Mouse (Mus musculus) neural tube, embryonic 11.5 days (tissue): Measurements from ENCODE around the gene Olfm1. TPM values are rescaled to one million over a fixed set of nuclear protein-coding genes. Genes with fewer than 3 reads are reported as not detected.

ENCODE experiments used
- ATAC-seq: fragments of 200-750 bp; cut with Nextera tagmentation; 2 replicates; pipeline ENCODE4 v1.8.0; 2017; ENCODE audit warnings: moderate number of reproducible peaks, mild to moderate bottlenecking, moderate TSS enrichment, moderate library complexity; ENCODE audit not compliant: insufficient read depth, low FRiP score, low TSS enrichment
- DNase-seq: peaks from one replicate; pipeline ENCODE4 v3.0.0-alpha.2; 2015; ENCODE audit warnings: low spot score
- H3K27ac ChIP-seq: fragments of 300-500 bp; sonication (generic); 2 replicates; pipeline ENCODE4 v1.5.1; 2014; ENCODE audit warnings: low read depth, mild to moderate bottlenecking, low read length
- H3K27me3 ChIP-seq: fragments of 300-500 bp; sonication (generic); 2 replicates; pipeline ENCODE4 v1.6.1; 2014; ENCODE audit warnings: mild to moderate bottlenecking, low read length, mixed read lengths; ENCODE audit not compliant: control insufficient read depth, insufficient read depth
- H3K36me3 ChIP-seq: fragments of 300-500 bp; sonication (generic); 2 replicates; pipeline ENCODE4 v1.6.1; 2014; ENCODE audit warnings: mild to moderate bottlenecking, low read length, moderate library complexity, mixed read lengths; ENCODE audit not compliant: control insufficient read depth, insufficient read depth
- H3K4me1 ChIP-seq: fragments of 300-500 bp; sonication (generic); 2 replicates; pipeline ENCODE4 v1.6.1; 2014; ENCODE audit warnings: low read length, mixed read lengths; ENCODE audit not compliant: control insufficient read depth, insufficient read depth
- H3K4me2 ChIP-seq: fragments of 300-500 bp; sonication (generic); 2 replicates; pipeline ENCODE4 v1.6.1; 2014; ENCODE audit warnings: low read depth, mild to moderate bottlenecking, moderate library complexity
- H3K4me3 ChIP-seq: fragments of 300-500 bp; sonication (generic); 2 replicates; pipeline ENCODE4 v1.5.1; 2014; ENCODE audit warnings: low read depth, low read length
- H3K9ac ChIP-seq: fragments of 300-500 bp; sonication (generic); 2 replicates; pipeline ENCODE4 v1.6.1; 2014; ENCODE audit warnings: mild to moderate bottlenecking, low read length
- H3K9me3 ChIP-seq: fragments of 300-500 bp; sonication (generic); 2 replicates; pipeline ENCODE4 v1.6.1; 2016; ENCODE audit warnings: low read length; ENCODE audit not compliant: control insufficient read depth
- WGBS: fragments of 180-500 bp; shearing (Covaris S2); extraction: QIAGEN DNeasy Blood & Tissue Kit; methylation state at CpG from one replicate; pipeline ENCODE4 v1.1.7; 2014; 5-methylcytosine and 5-hydroxymethylcytosine counted together
- polyA plus RNA-seq: library from polyadenylated mRNA; unstranded; fragments of >200 nt; fragmentation: Nextera tagmentation; extraction: Ambion mirVana; gene quantifications from 2 replicates; pipeline ENCODE4 v1.2.1, GENCODE M21; 2014

Olfm1 gene
- polyA plus RNA-seq, 1 experiment from 2014 or later: 118 TPM

GRCm38 (mm10) chr2:28235129-28235528, 42.3 kb downstream of the Olfm1 start:
- Histone ChIP-seq H3K36me3 (no peaks in the 10 kb centered on the region), H3K9me3 (no peaks in the 10 kb centered on the region), H3K4me2 (no peak overlapping the region), H3K27me3 (no peaks in the 10 kb centered on the region), H3K27ac (no peak overlapping the region), H3K9ac (no peak overlapping the region), H3K4me1 (no peaks in the 10 kb centered on the region), H3K4me3 (no peak overlapping the region)
- 75% methylated on average over 4 of the region's 4 CpGs for WGBS
- no peak for DNase-seq
- no peak for ATAC-seq

GRCm38 (mm10) chr2:28236447-28236846, 43.7 kb downstream of the Olfm1 start:
- Histone ChIP-seq H3K4me1 (no peaks in the 10 kb centered on the region), H3K9ac (no peak overlapping the region), H3K27ac (no peak overlapping the region), H3K4me2 (no peak overlapping the region), H3K9me3 (no peaks in the 10 kb centered on the region), H3K36me3 (no peaks in the 10 kb centered on the region), H3K4me3 (no peak overlapping the region), H3K27me3 (no peaks in the 10 kb centered on the region)
- ATAC-seq: no peak
- WGBS: 79% methylated on average over 6 of the region's 6 CpGs
- no peak for DNase-seq

GRCm38 (mm10) chr2:28239616-28240015, 46.8 kb downstream of the Olfm1 start:
- Histone ChIP-seq H3K4me2 (no peak overlapping the region), H3K9me3 (no peaks in the 10 kb centered on the region), H3K9ac (no peak overlapping the region), H3K36me3 (no peaks in the 10 kb centered on the region), H3K4me3 (no peak overlapping the region), H3K27ac (no peak overlapping the region), H3K27me3 (no peaks in the 10 kb centered on the region), H3K4me1 (0 out of 2 replicates have a peak, but pooled peaks cover 5% of the 10 kb centered on the region)
- no peak for DNase-seq
- no peak for ATAC-seq
- WGBS: 82% methylated on average over 8 of the region's 8 CpGs

- no peak for ATAC-seq
- Histone ChIP-seq H3K4me1 (0 out of 2 replicates have a peak, but pooled peaks cover 5% of the 10 kb centered on the region), H3K36me3 (no peaks in the 10 kb centered on the region), H3K9me3 (no peaks in the 10 kb centered on the region), H3K4me2 (no peak overlapping the region), H3K4me3 (no peak overlapping the region), H3K9ac (no peak overlapping the region), H3K27ac (no peak overlapping the region), H3K27me3 (no peaks in the 10 kb centered on the region)
- 76% methylated on average over 3 of the region's 3 CpGs for WGBS
- DNase-seq: no peak
Observed at GRCm38 (mm10) chr2:28240920-28241319, 48.1 kb downstream of the Olfm1 start.

GRCm38 (mm10) chr2:28241520-28242221, 48.9 kb downstream of the Olfm1 start:
- DNase-seq (peak; percentile 23), ATAC-seq (no peak)
- Histone ChIP-seq H3K36me3 (no peaks in the 10 kb centered on the region), H3K27ac (0 out of 2 replicates have a peak overlapping the region, but pooled peaks have one; percentile 58), H3K9ac (no peak overlapping the region; the same call in 1 of the 2 replicates), H3K27me3 (no peaks in the 10 kb centered on the region), H3K4me1 (0 out of 2 replicates have a peak, but pooled peaks cover 5% of the 10 kb centered on the region), H3K4me3 (no peak overlapping the region), H3K9me3 (no peaks in the 10 kb centered on the region), H3K4me2 (no peak overlapping the region)
- WGBS: 42% methylated on average over 17 of the region's 17 CpGs

- DNase-seq (no peak), ATAC-seq (no peak)
- 59% methylated on average over 5 of the region's 5 CpGs for WGBS
- no peaks in the 10 kb centered on the region for H3K9me3 ChIP-seq
- 0 out of 2 replicates have a peak overlapping the region, but pooled peaks have one; percentile 58 for H3K27ac ChIP-seq
- 0 out of 2 replicates have a peak, but pooled peaks cover 5% of the 10 kb centered on the region for H3K4me1 ChIP-seq
- H3K4me3 ChIP-seq: no peak overlapping the region
- no peak overlapping the region for H3K9ac ChIP-seq
- H3K27me3 ChIP-seq: no peaks in the 10 kb centered on the region
- H3K4me2 ChIP-seq: no peak overlapping the region
- H3K36me3 ChIP-seq: no peaks in the 10 kb centered on the region
Observed at GRCm38 (mm10) chr2:28242222-28242543, 49.4 kb downstream of the Olfm1 start.

- Histone ChIP-seq H3K4me2 (no peak overlapping the region), H3K36me3 (no peaks in the 10 kb centered on the region), H3K9ac (no peak overlapping the region), H3K27me3 (no peaks in the 10 kb centered on the region), H3K4me1 (0 out of 2 replicates have a peak, but pooled peaks cover 5% of the 10 kb centered on the region), H3K9me3 (no peaks in the 10 kb centered on the region), H3K27ac (no peak overlapping the region), H3K4me3 (no peak overlapping the region)
- DNase-seq (no peak), ATAC-seq (no peak)
- 72% methylated on average over 8 of the region's 8 CpGs for WGBS
Observed at GRCm38 (mm10) chr2:28244667-28245395, 52.0 kb downstream of the Olfm1 start.

- H3K27me3 ChIP-seq: no peaks in the 10 kb centered on the region
- DNase-seq (no peak), ATAC-seq (no peak)
- no peak overlapping the region for H3K4me3 ChIP-seq
- H3K4me2 ChIP-seq: no peak overlapping the region
- H3K9ac ChIP-seq: no peak overlapping the region
- no peak overlapping the region for H3K27ac ChIP-seq
- no peaks in the 10 kb centered on the region for H3K36me3 ChIP-seq
- 84% methylated on average over 5 of the region's 5 CpGs for WGBS
- 0 out of 2 replicates have a peak, but pooled peaks cover 5% of the 10 kb centered on the region for H3K4me1 ChIP-seq
- no peaks in the 10 kb centered on the region for H3K9me3 ChIP-seq
Observed at GRCm38 (mm10) chr2:28246110-28246653, 53.4 kb downstream of the Olfm1 start.
